Mouse (Mus musculus): Measurements from ENCODE around the gene Ppp2r5a.
A peak's percentile ranks its signal among the peaks of the same experiment; 100 is the strongest.
"Not testable (repeated sequence)": the region's sequence is repeated elsewhere in the genome, so short reads cannot be mapped to it uniquely, and the experiment has no call there.

Ppp2r5a gene

DNA sequence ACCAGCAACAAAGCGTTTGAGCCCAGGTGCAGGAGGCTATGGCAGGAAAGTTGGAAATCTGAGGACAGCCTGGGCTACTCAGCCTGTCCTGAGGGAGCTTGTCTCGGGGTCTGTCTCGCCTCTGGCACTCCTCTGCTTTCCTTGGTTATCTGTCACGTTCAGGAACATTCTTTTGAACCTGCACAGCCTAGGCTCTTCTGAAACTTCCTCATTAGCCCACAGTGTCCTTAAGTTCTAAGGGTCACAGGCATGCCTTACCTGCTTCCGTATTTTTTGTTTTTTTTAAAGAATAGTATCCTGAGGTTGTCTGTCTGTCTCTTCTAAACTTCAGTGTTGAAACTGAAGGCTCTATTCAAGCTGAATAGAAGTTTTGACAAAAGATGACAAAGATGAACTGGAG, at the start of gene Ppp2r5a:
TSS of gene Ppp2r5a (minus strand) at position 199 of the 400 bp plus-strand sequence.
- no peak for DNase-seq (ENCODE audit: low read depth, low spot score)

DNA sequence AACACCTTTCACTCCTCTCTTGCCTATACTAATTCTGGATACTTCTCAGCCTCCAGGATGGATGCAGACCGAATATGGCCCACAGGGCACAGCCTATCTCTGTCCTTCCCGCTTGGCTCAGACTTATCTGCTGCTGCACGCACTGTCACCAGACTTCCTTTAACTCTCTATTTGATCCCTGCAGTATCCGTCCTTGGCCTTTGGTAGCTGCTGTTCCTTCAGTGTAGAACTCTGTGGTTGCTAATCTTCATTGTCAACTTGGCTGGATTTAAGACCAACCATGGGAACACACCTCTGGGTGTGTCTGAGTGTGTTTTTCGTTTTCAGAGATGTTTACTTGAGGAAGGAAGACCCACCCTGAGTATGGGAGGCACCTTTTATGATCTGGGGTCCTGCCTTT, 47.5 kb upstream of the Ppp2r5a start:
- DNase-seq (ENCODE audit: low read depth, low spot score) = no peak

DNA sequence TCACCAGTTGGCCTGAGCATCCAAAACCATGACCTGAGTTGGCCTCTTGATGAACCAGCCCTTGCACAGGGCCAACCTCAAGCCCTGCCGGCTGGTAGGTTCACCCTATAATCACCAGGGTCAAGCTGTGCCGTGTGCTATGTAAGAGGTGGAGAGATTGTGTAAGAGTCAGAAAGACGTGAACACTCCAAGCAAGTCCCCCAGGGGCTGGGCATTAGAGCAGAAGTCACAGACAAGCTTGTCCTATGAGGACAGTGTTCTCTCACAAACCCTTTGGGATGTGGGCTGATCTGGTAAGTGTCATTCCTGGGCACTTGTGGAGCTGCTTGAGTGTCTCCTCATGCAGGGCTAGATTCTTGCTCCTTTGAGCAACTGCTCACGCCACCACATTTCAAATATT, 46.5 kb upstream of the Ppp2r5a start:
- DNase-seq (ENCODE audit: low read depth, low spot score) = no peak

DNA sequence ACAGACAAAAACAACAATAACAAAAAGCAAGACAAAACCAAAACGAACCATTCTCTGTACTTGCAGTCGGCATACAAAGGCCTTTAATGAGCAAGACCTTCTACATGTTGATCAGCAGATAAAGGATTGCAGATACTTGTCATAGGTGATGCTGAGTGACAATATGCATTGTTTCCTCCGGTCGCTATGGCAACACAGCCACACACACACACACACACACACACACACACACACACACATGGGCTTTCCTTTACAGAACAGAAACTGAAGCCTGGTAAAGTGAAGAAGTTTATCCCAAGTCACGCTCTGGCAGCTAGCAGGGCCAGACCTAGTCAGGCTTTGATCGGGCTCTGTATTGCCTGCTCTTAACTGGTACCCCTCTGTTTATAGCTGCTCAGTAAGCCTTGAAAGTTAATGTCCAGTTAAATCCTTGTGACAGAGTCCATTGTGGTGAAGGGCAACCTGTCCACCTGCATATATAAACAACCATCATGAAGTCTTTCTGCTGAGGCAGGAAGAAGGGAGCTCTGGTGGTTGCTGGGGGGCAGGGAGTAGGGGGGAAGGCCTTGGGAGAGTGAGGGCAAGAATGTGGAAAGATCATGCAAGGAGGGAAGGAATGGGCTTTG, 44.4 kb upstream of the Ppp2r5a start:
- no peak for DNase-seq (ENCODE audit: low read depth, low spot score)

DNA sequence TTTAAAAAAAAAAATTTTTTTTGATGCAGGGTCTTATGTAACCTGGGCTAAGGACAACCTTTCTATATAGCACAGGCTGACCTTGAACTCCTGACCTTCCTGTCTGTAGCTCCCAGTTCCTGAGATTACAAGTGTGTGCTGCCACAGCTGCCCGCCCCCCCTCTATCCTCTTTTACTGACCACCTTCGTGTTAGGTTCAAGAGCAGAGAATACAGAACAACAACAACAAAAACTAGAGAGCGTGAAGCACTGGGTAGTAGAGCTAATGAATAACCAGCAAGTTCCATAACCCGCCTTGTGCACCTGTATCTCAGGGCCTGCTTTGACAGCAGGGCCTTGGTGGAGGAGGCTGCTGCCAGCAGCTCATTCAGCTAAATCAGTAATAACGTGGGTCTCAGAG, 43.2 kb upstream of the Ppp2r5a start:
- DNase-seq (ENCODE audit: low read depth, low spot score) = no peak

DNA sequence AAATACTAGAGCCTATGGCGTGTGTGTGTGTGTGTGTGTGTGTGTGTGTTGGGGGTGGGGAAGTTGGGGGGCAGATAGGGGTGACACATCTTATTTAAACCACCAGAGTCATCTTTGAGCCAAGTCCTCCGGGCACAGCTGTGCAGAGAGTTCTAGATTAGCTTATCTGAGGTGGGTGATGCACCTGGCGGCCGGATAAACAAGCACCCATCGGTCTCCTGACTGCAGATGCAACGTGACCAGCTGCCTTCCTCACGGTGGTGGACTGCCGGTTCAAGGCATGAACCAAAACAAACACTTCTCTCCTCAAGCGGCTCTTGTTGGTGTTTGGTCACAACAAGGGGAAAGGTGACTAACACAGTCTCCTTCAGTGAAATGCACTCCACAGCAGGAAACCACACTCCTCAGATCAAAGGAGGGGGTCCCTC, 42.8 kb upstream of the Ppp2r5a start:
- DNase-seq (ENCODE audit: low read depth, low spot score) = no peak

DNA sequence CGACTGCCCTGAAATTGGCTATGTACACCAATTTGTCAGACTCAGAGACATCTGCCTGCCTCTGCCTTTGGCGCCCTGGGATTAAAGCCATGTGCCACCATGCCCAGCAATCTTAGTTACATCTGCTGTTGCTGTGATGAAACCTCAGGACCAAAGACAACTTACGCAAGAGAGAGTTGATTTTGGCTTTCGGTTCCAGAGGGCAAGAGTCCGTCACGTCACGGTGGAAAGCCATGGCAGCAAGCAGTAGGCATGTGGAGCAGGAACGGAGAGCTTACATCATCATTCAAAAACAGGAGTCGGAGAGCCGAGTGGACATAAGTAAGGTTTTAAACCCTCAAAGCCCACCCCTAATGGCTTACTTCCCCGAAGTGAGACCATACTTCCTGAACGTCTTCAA, 42.3 kb upstream of the Ppp2r5a start:
- DNase-seq (ENCODE audit: low read depth, low spot score) = no peak

DNA sequence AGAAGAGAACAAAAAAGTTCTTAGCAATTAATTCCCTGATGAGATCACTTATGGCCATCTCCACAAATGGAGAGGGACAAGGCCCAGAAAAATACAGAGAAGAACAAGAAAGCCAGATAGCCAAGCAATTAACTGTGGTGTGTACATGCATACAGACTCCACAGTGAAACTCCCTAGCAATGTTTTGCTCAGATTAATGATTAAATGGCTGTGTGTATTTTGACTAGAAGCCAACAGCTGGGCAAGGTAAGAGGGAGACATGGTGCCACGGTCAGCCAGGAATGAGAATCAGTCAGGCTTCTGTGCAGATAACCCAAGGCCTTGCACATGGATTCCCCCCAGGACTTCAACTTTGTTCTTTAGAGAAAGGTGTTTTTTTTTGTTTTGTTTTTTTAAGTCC, 41.4 kb upstream of the Ppp2r5a start:
- DNase-seq (ENCODE audit: low read depth, low spot score) = no peak

DNA sequence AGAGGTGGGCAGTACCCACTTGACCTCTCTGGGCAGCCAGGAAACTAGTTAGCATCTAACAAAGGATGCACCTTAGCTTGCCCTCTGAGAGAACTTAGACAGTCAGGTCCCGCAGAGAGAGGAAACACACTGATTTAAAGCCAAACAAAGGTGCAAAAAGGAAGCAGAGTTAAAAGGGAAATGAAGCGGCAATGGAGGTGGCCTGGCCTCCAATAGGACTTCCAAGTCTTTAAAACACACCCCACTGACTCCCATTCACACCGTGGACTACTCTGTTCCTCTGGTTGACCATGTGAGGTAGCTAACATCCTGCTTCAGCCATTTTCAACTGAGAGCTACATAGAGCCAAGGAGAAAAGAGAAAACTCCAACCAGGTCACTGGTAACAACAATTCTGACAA, 35.9 kb upstream of the Ppp2r5a start:
- DNase-seq (ENCODE audit: low read depth, low spot score) = no peak

DNA sequence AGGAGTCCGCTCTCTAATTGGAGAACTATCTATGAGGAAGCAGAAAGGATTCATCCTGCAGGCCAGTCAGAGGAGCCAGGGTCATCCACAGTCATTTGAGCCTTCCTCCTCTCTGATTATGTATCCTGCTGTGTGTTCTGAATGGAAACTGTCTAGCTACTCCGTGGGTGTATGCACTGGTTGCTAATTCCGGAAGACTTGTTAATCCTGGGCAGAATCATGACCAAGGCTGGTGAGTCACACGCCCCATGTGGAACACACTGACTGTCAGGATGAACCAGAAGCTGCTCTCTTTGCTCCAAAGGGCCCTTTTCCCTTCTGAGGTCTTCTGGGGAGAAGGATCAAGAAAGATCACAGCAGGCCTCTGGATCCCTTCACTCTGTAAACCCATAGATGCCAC, 35.5 kb upstream of the Ppp2r5a start:
- no peak for DNase-seq (ENCODE audit: low read depth, low spot score)

DNA sequence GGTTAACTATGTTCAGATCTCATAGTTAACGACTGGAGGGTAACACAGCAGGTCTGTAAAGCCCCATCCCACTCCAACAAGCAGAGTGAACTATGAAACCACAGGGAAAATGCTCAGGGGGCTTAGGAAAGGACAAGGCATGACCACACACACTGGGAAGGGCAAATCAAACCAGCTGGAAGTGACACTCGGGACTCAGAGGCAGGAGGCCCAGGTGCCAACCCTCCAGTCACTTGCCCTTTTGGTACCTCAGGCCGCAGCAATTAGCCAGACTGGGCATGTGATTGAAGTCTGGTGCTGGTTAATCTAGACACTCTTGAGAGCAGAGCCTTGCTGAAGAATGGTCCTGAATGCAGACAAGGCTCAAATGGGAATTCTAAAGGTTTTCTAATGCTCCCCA, 33.6 kb upstream of the Ppp2r5a start:
- DNase-seq (ENCODE audit: low read depth, low spot score) = no peak

DNA sequence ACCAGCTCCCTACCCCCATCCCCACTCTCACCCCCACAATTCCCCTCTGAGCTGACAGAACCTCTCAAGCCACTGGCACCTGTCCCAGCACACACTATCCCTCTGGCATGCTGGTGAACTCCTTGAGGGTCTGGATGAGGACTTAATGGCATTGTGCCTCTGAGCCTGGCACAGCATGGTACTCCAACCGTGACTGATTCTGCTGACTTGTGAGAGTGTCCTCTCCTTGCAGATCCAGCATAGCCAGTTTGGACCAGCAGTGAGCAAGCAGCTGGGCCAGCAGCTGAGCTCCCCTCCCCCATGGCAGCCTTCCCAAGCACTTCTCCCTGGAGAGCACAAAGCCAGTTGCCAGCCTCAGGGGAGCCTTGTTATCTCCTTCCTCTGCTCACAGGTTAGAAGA, 32.3 kb upstream of the Ppp2r5a start:
- no peak for DNase-seq (ENCODE audit: low read depth, low spot score)

DNA sequence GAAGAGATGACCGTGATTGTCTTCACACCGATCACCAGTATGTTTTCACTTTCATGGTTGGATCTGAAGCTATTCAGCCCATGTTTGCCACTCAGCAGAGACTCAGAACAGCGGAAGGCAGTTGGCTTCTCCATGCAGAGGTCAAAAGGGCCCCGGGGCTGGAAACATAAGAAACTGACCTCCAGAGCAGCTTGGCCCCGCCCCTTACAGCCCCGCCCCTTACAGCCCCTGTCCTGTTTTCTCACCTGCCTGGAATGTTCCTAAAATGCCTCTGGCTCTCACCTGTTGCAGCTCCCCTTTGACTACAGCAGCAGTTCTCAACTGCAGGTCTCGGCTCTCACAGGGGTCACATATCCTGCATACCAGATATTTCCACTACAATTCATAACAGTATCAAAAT, 29.5 kb upstream of the Ppp2r5a start:
- DNase-seq (ENCODE audit: low read depth, low spot score) = no peak

DNA sequence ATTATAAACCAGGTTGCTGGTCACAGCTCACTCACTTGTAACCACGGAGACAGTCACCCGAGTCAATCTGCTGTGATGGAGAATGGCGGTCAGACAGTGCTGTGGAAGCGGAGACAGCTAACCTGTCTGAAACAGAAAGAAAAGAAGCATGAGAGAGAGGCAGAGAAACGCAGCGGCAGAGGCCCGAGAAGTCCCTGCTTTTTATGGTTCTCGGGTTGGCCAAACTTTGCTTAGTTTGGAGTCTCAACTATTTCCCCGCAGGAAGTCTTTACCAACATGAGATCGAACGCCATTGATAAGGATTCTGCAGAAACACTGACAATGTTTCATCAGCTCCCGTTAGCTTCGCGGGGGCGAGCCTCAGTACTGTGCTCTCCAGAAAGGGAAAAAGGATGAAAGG, 29.0 kb upstream of the Ppp2r5a start:
- no peak for DNase-seq (ENCODE audit: low read depth, low spot score)

DNA sequence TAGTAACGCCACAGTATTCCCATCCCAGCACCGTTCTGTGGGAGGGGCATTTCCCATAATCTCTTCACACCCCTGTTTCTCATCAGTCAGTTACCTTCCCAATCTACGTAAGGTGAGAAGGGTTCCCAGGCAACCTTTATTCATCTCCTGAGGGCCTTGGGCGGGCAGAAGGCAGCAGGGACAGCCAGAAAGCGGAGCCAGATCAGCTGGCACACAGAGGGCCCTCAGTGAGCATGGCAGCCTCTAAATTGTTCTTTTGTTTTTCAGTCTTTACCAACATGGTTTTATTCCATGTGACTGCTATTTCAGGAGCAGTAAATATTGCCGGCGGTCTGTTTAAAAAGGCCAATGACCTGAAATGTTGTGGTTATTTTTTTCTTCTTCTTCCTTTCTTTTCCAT, 27.0 kb upstream of the Ppp2r5a start:
- DNase-seq (ENCODE audit: low read depth, low spot score) = no peak

DNA sequence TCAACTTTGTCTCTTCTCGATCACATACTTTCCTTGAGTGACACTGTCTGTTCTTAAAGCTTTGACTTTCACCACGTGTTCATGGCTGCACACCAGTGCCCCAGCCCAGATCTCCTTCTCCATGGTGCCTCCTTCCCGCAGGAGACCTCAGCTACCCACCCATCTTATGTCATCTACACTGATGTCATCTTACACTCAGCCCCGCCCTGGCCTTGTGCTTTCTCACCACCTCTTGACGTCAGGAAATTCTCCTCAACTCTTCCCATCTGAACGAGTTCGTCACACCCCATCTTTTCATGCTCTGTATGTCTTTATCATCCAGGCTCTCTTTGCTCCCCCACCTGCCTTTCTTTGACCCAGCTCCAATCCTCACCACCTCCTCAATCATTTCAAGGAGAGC, 22.8 kb upstream of the Ppp2r5a start:
- no peak for DNase-seq (ENCODE audit: low read depth, low spot score)

DNA sequence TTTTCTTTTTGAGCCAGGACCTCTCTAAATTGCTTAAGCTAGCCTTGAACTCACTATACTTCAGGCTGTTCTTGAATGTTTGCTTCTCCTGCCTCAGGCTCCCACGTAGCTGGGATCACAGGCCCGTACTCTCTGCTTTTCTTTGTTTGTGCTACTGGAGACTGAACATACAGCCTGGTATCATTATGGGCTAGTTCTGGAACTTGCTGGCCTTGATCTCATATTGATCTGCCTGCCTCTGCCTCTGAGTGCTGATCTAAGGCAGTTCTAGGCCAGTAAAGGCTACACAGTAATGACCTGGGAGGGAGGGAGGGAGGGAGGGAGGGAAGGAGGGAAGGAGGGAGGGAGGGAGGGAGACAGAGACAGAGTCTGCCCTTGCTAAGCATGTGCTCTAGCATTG, 20.1 kb upstream of the Ppp2r5a start:
- DNase-seq (ENCODE audit: low read depth, low spot score) = no peak

DNA sequence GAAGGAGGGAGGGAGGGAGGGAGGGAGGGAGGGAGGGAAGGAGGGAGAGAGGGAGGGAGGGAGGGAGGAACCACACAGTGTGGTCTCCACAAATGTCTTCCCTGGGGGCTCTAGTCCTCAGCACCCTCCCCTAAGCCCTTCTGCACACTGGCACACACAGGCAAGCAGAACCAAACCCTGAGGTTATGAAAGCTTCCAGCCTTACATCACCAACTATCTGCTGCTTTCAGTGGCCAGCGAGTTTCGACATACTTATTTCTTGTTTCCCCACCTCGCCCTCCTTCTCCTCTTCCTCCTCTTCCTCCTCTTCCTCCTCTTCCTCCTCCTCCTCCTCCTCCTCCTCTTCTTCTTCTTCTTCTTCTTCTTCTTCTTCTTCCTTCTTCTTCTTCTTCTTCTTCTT, 19.6 kb upstream of the Ppp2r5a start:
- DNase-seq (ENCODE audit: low read depth, low spot score) = not testable (repeated sequence)

DNA sequence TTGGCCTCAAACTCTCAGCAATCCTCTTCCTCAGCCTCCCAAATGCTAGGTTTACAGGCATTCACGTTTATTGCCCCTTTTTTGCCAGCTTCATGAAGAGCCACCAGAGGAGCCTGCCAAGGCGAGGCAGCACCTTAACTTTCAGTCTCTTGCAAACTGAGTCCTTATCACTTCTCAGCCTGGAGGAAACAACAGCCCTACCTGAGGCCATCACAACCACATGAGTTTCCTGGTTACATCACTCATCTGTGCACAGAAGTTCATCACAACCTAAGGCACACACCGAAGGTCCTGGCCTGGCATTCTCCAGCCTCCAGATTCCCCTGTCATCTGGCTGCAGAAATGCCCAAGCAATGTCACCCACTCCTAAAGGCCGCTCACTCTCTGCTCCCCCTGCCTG, 19.1 kb upstream of the Ppp2r5a start:
- no peak for DNase-seq (ENCODE audit: low read depth, low spot score)

DNA sequence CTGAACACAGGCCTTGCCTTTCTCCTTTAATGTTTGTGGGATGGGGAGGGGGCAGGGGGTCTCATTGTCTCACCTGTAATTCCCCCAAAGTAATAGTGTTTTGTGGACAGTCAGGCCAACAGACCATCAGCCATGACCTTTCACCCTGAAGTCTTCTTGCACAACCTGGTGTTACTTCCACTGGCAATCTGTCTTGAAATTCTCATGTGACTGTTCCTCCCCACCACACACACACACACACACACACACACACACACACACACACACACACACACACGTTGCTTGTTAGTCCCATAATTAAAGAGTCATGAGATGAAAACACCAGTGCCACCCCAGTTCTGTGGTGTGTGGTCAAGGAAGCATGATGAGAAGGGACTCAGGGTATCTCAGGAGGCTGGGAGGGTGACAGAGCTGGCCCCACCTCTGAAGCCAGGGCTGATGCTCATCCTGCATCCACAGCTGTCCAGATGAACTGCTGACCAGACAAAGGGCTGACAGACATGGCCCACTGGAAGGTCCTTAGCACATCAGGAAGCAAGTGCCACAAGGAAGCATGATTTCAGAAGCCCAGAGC, 18.4 kb upstream of the Ppp2r5a start:
- DNase-seq (ENCODE audit: low read depth, low spot score) = no peak

DNA sequence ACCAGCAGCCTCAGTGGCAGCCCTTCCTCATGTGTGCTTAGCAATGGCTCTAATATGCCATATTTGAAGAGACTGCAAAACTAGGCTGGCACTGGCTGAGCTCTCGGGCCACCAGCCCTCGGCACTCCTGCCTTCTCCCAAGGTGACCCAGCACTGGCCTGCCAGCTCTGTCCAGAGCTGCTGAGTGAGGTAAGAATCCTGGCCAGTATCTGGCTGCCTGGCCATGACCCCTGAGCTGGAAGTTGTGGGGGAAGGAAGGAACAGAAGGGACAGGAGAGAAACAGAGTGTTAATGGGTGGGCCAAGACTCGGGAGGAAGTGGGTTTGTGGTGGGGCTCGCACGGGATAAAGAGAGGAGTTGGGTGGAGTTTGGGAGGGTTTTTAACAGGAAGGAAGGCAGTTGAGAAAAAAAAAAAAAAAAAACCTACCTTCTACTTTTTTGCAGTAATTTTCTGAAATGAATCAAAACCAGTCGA, 17.9 kb upstream of the Ppp2r5a start:
- no peak for DNase-seq (ENCODE audit: low read depth, low spot score)

DNA sequence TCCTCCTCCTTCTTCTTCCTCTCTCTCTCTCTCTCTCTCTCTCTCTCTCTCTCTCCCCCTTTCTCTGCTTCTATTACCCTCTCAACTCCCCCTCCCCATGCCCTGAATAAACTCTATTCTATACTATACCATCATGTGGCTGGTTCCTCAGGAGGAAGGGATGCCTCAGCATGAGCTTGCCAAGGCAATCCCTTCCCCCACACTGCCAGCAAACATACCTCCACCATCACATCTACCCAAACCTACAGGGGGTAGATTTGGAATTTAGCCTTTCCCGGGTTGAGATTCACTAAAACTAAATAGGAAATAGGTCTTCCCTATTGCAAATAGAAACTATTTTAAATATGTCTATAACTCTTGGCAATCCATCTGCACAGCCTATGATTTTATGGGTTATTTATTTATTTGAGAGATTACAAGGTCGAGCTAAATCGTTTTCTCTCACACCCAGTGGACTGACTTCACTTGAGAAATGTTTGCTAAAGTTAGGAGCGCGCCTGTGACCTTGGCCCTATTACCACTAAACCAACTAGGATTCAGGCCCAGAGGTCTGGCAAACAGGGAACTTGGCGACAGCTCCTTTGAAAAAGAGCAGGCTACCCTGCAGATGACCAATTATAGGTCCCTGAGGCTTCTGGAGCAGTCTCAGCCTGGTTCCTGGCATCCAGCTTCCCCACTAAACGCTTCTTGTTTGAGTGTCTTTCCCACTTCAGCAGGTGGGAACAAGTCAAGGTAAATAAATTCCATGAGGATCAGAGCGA, 17.1 kb upstream of the Ppp2r5a start:
- DNase-seq (ENCODE audit: low read depth, low spot score) = peak; percentile 36

DNA sequence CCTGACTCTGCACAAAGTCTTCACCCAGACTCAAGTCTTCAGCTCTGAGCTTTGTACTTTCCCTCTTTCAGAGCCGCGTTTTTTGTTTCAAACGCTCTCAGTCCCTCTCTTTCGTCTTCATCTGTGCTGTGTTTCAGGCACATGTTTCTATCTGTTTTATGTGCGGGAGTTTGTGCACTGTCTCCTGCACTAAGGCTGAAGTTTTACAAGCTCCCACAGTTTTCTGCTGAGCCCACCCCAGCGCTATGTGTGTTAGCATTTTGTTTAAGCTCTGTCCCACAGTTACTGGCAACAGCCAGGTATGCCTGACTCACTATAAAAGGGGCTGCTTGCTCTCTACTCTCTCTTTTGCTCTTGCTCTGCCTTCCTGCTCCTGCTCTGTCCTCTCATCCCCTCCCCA, 16.3 kb upstream of the Ppp2r5a start:
- no peak for DNase-seq (ENCODE audit: low read depth, low spot score)
